Mouse (Mus musculus): Measurements from ENCODE around the gene Ywhaq.

- no peak for TF ChIP-seq POLR2A (IDR thresholded peaks at IDR 0.05; ENCODE audit: control insufficient read depth, low read depth, low read length)
- TF ChIP-seq CTCF (IDR thresholded peaks at IDR 0.05; ENCODE audit: control insufficient read depth, insufficient read depth, insufficient replicate concordance, low read depth, low read length) = no peak
Measured at GRCm38 (mm10) chr12:21459681-21460080, 42.2 kb upstream of the Ywhaq start.

Measured in testis, adult 2 months (tissue).